Mouse (Mus musculus): Measurements from ENCODE around the gene Lrmda. TPM values are rescaled to one million over a fixed set of nuclear protein-coding genes. Genes with fewer than 3 reads are reported as not detected.
A peak's percentile ranks its signal among the peaks of the same experiment; 100 is the strongest.

Lrmda gene
- total and polyA plus RNA-seq, 3 experiments = 5.1 to 5.9 TPM; not detected in 1

- no peak for TF ChIP-seq POLR2AphosphoS5 (IDR thresholded peaks at IDR 0.05; ENCODE audit: borderline replicate concordance, low read depth, low read length)
- TF ChIP-seq EP300 (IDR thresholded peaks at IDR 0.05; ENCODE audit: low read depth in 1 of 2, low read length in 2 of 2) = no peak
- TF ChIP-seq ZNF384 (IDR thresholded peaks at IDR 0.05; ENCODE audit: low read depth, low read length) = no peak
- no peak for TF ChIP-seq NRF1 (IDR thresholded peaks at IDR 0.05; ENCODE audit: insufficient read depth, low read depth, low read length, poor library complexity, severe bottlenecking)
Measured at GRCm38 (mm10) chr14:23045322-23045721, 1025.8 kb downstream of the Lrmda start (continued).

DNA sequence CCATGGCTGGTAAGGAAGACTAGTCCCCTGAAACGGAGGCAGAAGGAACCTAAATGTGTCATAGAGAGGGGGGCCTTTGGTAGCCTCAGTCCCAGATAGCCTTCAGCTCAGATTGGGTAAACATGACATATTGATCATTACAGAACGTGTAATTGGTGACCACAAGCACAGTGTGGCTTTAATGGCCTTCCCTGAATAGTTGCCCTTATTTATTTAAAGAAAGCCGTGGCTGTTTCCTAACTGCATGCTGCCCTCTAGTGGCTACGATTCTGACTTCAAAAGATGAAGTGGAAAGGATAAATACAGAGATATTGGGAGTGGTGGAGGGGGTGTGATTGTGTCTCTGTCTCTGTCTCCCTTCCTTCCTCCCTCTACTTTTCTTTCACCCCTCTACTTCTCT, 1026.8 kb downstream of the Lrmda start:
- Histone ChIP-seq H3K4me1 (ENCODE audit: control insufficient read depth in 1 of 2, insufficient read depth in 2 of 2, low read length in 2 of 2) (no peaks in the 10 kb centered on the region; a peak in 1 of 4 replicates), H3K27ac (ENCODE audit: control insufficient read depth, low read depth, low read length) (no peak overlapping the region), H3K36me3 (ENCODE audit: control insufficient read depth in 1 of 2, insufficient read depth in 2 of 2, low read length in 2 of 2) (peaks cover 0 to 3% of the 10 kb centered on the region in 2 experiments; a peak in 2 of 4 replicates), H3K9ac (ENCODE audit: control insufficient read depth, low read depth, low read length, poor library complexity, severe bottlenecking) (no peak overlapping the region), H3K79me2 (ENCODE audit: control insufficient read depth, insufficient read depth, low read length, poor library complexity) (no peaks in the 10 kb centered on the region), H3K4me3 (ENCODE audit: control insufficient read depth in 1 of 2, insufficient read depth in 1 of 2, low read depth in 2 of 2, low read length in 2 of 2) (no peak overlapping the region), H3K27me3 (ENCODE audit: control insufficient read depth in 1 of 2, insufficient read depth in 2 of 2, low read length in 2 of 2) (no peaks in the 10 kb centered on the region), H3K9me3 (replicated peaks; ENCODE audit: insufficient read depth, low read length) (no peaks in the 10 kb centered on the region)
- TF ChIP-seq MYC (IDR thresholded peaks at IDR 0.05; ENCODE audit: low read depth, low read length) (no peak), UBTF (IDR thresholded peaks at IDR 0.05; ENCODE audit: borderline replicate concordance, insufficient read depth, low read depth, low read length) (no peak), RAD21 (IDR thresholded peaks at IDR 0.05; ENCODE audit: low read depth, low read length) (peak; percentile 98), TBP (IDR thresholded peaks at IDR 0.05; ENCODE audit: low read depth, low read length) (no peak), NRF1 (IDR thresholded peaks at IDR 0.05; ENCODE audit: insufficient read depth, low read depth, low read length, poor library complexity, severe bottlenecking) (no peak), TCF12 (IDR thresholded peaks at IDR 0.05; ENCODE audit: low read depth, low read length) (no peak), ZC3H11A (IDR thresholded peaks at IDR 0.05; ENCODE audit: low read depth, low read length) (peak; percentile 89), CHD2 (IDR thresholded peaks at IDR 0.05; ENCODE audit: low read length) (no peak), MAZ (IDR thresholded peaks at IDR 0.05; ENCODE audit: low read depth, low read length) (no peak), NELFE (IDR thresholded peaks at IDR 0.05; ENCODE audit: low read depth, low read length) (no peak), GATA1 (IDR thresholded peaks at IDR 0.05; ENCODE audit: low read depth, low read length) (no peak), CTCF (IDR thresholded peaks at IDR 0.05 in 2 of 3, conservative IDR thresholded peaks at IDR 0.05 in 1 of 3; ENCODE audit: control insufficient read depth in 1 of 3, insufficient read depth in 1 of 3, low read depth in 2 of 3, low read length in 3 of 3, poor library complexity in 1 of 3, severe bottlenecking in 1 of 3) (peak; percentile 49 to 87 (median 56)), MXI1 (IDR thresholded peaks at IDR 0.05; ENCODE audit: low read depth, low read length) (no peak), ETS1 (IDR thresholded peaks at IDR 0.05; ENCODE audit: low read depth, low read length) (no peak), USF2 (IDR thresholded peaks at IDR 0.05; ENCODE audit: borderline replicate concordance in 1 of 2, insufficient read depth in 1 of 2, low read depth in 1 of 2, low read length in 2 of 2) (no peak), GABPA (IDR thresholded peaks at IDR 0.05; ENCODE audit: low read depth, low read length) (no peak), CHD1 (IDR thresholded peaks at IDR 0.05; ENCODE audit: low read depth, low read length) (no peak), SMC3 (IDR thresholded peaks at IDR 0.05; ENCODE audit: low read depth, low read length) (peak; percentile 92), POLR2AphosphoS2 (IDR thresholded peaks at IDR 0.05; ENCODE audit: low read length) (no peak), JUND (IDR thresholded peaks at IDR 0.05; ENCODE audit: low read depth, low read length) (no peak), KAT2A (conservative IDR thresholded peaks at IDR 0.05; ENCODE audit: low read depth, low read length) (no peak), SIN3A (IDR thresholded peaks at IDR 0.05; ENCODE audit: low read length) (peak; percentile 22; the same call in 1 of the 2 replicates), EP300 (IDR thresholded peaks at IDR 0.05; ENCODE audit: low read depth in 1 of 2, low read length in 2 of 2) (no peak)
- DNase-seq (ENCODE audit: low read depth, low spot score) = peak; percentile 74
